Mouse (Mus musculus) bone marrow, adult 2 months (tissue): ENCODE data around the gene Eif4g2. TPM values are rescaled to one million over a fixed set of nuclear protein-coding genes. Genes with fewer than 3 reads are reported as not detected.
A peak's percentile ranks its signal among the peaks of the same experiment; 100 is the strongest.

Experiments
- H3K27ac ChIP-seq: fragments of 200-500 bp; 2 replicates; pipeline ENCODE4 v1.5.1; 2012; ENCODE audit warnings: low read depth, mild to moderate bottlenecking, control low read depth, inconsistent platforms, low read length; ENCODE audit not compliant: control insufficient read depth, poor library complexity, insufficient read depth
- H3K4me1 ChIP-seq: fragments of 200-500 bp; 2 replicates; pipeline ENCODE4 v1.6.1; 2011; ENCODE audit warnings: low read length; ENCODE audit not compliant: control insufficient read depth, insufficient read depth
- H3K4me3 ChIP-seq: fragments of 200-500 bp; replicated peaks from 2 replicates; pipeline ENCODE3; 2011; ENCODE audit warnings: mild to moderate bottlenecking, low read depth, low read length, control low read depth; ENCODE audit not compliant: control insufficient read depth
- CTCF ChIP-seq: fragments of 200-500 bp; IDR thresholded peaks from 2 replicates; pipeline ENCODE4 v1.5.1; 2011; ENCODE audit warnings: low read length, control low read depth; ENCODE audit not compliant: control insufficient read depth, insufficient read depth
- POLR2A ChIP-seq: fragments of 200-500 bp; IDR thresholded peaks from 2 replicates; pipeline ENCODE4 v1.6.1; 2011; ENCODE audit warnings: low read depth, mild to moderate bottlenecking, control low read depth, low read length, borderline replicate concordance; ENCODE audit not compliant: control insufficient read depth
- WGBS: fragments of 180-500 bp; shearing (Covaris S2); methylation state at CpG from one replicate; pipeline ENCODE4 v1.1.7; 2018; 5-methylcytosine and 5-hydroxymethylcytosine counted together
- polyA plus RNA-seq: library from polyadenylated mRNA; stranded (reverse); fragments of >200 nt; gene quantifications from 2 replicates; pipeline ENCODE4 v1.2.4, GENCODE M21; 2011; ENCODE audit warnings: low replicate concordance; ENCODE audit not compliant: missing spikeins, insufficient read depth, insufficient read length

Gene Eif4g2
- polyA plus RNA-seq = 184 and 239 TPM in 2 replicates

DNA sequence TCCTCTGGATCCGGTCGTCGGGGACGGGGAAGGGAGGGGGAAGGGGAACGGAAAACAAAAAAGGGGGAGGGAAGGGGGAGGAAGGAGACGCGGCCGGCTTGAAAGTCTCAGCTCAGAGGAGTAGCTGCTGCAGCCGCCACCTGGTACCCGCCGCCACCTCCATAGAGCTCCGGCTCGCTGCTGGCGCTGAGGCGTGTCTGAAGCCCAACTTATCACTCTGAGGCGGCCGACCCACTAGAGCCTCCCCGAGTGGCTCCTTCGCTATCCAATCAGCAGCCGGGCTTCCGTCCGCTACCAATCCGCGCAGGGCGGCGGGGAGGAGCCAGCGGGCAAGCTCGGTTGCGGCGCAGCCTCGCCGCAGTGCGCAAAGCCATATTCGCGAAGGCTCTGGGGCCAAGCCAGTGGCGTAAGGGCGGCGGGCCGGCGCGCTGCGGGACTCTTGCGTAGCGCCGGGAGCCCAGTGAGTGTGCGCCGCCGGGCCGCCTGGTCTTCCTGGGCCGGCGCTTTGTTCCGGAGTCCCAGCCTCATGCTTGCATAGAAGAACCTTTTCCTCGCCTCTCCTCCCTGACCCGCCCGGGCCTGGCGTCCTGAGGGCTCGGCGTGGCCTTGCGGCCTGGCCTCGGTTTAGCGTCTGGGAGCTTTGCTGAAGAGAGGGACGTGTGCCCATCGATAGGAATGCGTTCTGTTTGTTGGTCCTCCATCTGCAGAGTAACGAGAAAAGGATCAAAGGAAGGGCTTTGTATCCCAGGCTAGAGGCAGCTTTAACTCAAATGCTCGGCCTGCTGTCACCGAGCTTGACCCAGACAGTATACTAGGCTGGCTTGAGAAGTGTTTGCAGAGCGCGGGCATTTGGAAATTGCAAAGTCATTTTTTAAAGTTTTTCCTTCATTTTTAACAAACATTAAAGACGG, at the start of gene Eif4g2:
Eif4g2 (minus strand) TSS at position 209 of the 911 bp plus-strand sequence.
- H3K27ac ChIP-seq = peak within 1 kb of the TSS; percentile 100
- under 1% methylated on average over 70 of the region's 70 CpGs for WGBS
- no peaks in the 10 kb centered on the region; the same call in 1 of the 2 replicates for H3K4me1 ChIP-seq
- peak within 1 kb of the TSS; percentile 97 for H3K4me3 ChIP-seq
- 0 out of 2 replicates have a peak, but pooled peaks have one; percentile 5 for TF ChIP-seq CTCF
- peak; percentile 99 for TF ChIP-seq POLR2A

DNA sequence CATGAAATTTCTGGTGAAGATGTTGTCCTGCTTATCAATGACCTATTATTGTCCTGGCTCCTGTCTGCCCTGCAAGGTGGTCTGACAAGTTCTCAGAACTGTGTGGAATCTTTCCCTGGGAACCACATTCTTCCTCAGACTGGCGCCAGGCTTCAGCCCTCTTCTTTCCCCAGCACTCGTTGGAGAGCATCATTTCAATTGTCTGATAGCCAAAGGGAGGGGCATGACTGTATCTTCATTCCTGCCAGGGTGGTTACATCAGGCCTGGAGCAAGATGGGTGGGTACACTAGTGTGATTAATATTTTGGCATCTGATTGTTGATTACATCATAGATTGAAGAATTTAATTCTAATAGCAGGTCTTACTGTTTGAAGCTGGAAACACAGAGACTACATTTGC, 49.8 kb upstream of the Eif4g2 start:
- 69% methylated on average over 2 of the region's 2 CpGs for WGBS
- Histone ChIP-seq H3K4me1 (peaks cover 2% of the 10 kb centered on the region; the same call in 1 of the 2 replicates), H3K4me3 (no peak overlapping the region), H3K27ac (no peak overlapping the region)
- TF ChIP-seq POLR2A (no peak), CTCF (no peak)

DNA sequence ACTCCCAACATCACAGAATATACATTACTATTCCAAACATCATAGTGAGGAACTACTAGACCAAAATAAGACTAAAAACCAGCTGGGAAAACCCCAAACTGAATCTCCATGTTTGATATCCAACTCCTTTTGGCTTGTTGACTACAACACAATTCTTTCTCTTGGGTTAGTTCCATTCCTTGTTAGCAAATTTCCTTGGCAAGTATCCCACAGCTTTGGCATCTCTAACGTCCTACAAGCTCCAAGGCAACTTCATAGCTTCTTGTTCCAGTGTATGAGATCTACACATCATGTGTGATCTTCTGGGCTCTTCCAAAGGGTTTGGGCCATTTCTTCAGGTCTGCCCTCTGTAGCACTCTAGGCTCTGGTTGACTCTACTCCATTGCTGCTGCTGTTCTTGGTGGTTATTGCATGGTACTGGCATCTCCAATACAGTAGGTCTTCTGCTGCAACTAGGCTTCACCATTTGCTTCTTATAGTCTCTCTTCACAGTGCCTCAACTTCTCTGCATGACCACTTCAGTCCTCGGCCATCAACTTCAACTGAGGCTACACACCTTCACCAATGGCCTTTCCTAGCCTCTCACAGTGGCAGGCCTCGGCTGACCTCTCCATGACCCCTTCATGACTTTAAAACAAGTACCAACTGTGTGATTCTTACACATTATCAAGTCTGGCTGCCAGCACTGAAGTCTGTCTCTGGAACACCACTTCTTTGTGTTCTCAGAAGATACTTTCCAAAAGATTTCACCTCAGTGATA, 44.0 kb upstream of the Eif4g2 start:
- 79% methylated on average over 3 of the region's 3 CpGs for WGBS
- no peak overlapping the region for H3K27ac ChIP-seq
- H3K4me1 ChIP-seq = peaks cover 2% of the 10 kb centered on the region
- no peak overlapping the region for H3K4me3 ChIP-seq
- TF ChIP-seq POLR2A = no peak
- TF ChIP-seq CTCF = no peak

DNA sequence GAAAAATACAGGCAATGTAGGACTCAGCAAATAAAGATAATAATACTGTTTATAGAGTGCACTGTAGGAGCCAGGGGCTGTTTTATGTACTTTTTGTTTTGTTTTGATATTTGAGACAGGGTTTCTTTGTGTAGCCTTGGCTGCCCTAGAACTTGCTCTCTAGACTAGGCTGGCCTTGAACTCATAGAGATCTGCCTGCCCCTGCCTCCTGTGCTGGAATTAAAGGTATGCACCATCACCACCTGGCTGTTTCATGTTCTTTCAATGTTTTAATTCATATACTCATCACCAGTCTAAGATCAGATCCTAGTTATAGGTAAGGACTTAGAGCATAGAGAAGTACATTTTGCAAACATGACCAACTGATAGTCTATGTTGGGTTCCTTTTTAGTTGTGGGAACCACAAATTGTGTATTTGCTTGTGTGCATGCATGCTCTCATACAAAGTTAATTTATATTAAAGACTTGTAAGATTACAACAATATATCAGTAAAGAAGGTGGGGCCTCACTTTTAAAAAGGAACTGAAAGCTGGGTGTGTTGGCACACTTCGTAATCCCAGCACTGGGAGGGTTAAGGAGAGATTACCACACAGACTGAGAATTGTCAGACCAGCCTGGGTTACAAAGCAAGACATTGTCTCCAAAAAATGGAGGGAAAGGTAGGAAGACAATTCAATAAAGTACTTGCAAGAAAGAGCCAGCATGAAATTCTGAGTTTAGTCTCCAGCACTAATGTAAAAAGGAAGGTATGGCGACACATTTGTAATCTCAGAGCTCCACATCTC, 41.1 kb upstream of the Eif4g2 start:
- Histone ChIP-seq H3K27ac (no peak overlapping the region), H3K4me3 (peak overlapping the region; percentile 3), H3K4me1 (peaks cover 2% of the 10 kb centered on the region)
- 37% methylated on average over 2 of the region's 2 CpGs for WGBS
- TF ChIP-seq CTCF (no peak), POLR2A (no peak)

DNA sequence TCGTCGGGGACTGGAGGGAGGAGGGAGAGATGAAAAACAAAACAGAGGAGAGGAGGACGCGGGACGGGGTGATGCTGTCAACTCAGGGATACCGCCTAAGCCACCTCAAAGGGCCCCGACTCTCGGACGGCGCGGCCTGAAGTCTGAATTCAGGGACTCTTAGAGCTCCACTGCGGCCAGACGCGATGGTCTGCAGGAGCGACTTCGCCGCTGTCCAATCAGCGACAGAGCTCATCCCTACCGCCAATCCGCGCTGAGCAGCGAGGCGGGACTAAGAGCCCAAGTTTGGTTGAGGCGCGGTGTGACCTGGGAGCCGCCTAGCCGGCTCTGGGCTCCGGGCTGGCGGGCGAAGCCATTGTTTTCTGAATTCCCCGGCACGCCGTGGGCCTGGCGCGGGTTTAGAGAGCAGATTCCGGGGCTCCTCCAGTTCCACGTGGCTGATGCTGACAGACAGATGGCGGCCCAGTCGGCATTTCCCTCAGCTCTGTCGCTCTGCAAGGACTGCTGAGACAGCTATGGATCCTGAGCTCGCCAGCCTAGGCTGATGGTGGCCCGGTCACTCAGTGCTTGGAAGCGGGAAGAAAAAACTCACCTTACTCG, 39.8 kb upstream of the Eif4g2 start:
- WGBS = under 1% methylated on average over 44 of the region's 44 CpGs
- Histone ChIP-seq H3K4me3 (peak overlapping the region; percentile 93), H3K4me1 (peaks cover 2% of the 10 kb centered on the region), H3K27ac (peak overlapping the region; percentile 96)
- no peak for TF ChIP-seq CTCF
- TF ChIP-seq POLR2A = peak; percentile 99

DNA sequence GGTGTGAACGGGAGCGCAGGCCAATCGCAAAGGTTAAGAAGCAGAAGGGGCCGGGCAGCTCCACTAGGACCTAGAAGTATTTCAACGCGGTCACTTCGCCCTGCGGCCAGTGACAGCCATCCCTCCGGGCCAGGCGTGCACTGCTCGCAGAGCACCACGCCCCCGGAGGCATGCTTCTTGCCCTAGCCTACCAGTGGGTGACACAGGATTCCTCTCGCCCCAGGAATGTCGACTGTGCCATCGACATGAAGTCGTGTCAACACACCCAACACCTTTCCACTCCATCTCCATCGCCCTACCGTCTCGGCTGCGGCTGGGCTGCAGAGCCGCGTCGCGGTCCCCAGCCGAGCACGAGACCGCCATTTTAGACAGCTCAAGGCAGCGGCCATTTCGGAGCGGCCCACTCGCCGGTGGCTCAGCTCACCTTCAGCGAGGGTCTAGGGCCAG, 39.3 kb upstream of the Eif4g2 start:
- Histone ChIP-seq H3K4me1 (peaks cover 2% of the 10 kb centered on the region), H3K27ac (peak overlapping the region; percentile 96), H3K4me3 (peak overlapping the region; percentile 93)
- under 1% methylated on average over 34 of the region's 34 CpGs for WGBS
- TF ChIP-seq POLR2A = peak; percentile 56; the same call in 1 of the 2 replicates
- peak; percentile 22; the same call in 1 of the 2 replicates for TF ChIP-seq CTCF

DNA sequence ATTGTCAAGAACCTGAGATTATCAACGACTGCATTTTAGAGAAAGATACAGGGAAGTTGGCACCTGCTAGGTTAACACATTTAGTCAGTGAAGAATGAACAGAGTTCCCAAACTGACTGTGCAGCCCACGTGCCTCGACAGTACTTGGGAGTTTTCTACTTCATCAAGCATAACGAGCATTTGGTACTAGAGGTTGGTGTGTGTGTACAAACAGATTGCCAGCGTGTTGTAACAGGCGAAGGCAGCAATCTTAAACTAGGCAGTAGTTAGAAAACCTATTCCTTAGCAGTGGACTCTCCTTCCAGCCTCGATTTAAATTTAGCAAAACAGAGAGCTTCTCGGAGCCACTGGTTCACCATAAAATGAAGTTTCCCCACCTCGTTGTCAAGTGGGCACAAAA, 38.7 kb upstream of the Eif4g2 start:
- Histone ChIP-seq H3K4me3 (peak overlapping the region; percentile 0), H3K27ac (no peak overlapping the region), H3K4me1 (peaks cover 2% of the 10 kb centered on the region)
- TF ChIP-seq POLR2A (no peak), CTCF (no peak)
- WGBS = 37% methylated on average over 9 of the region's 9 CpGs
